Mouse (Mus musculus) cerebellum, postnatal 25 days (tissue): ENCODE measurements around the gene Olfr1471.
"Not testable (repeated sequence)": the region's sequence is repeated elsewhere in the genome, so short reads cannot be mapped to it uniquely, and the experiment has no call there.

Source experiments
- DNase-seq, 2 experiments: peaks; one replicate each; pipeline ENCODE4 v3.0.0; 2021; ENCODE audit warnings: mixed read lengths in 2 of 2

Gene Olfr1471

DNA sequence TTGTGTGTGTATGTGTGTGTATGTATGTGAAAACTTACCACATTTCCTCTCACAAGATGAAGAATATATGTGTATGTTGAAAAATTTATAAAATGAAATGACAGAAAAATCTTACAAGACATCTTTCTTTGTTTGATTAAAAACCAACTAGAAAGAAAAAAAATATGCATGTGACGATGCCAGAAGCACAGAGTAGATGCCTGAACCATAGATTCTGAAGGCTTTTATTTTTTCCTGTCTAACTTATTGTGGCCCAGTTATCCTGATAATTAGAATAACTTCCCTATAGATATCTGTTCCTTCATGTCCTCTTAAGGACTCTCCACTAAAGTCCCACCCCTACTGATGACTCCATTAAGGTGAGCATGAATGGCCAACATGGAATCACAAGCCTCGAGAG lies at the start of gene Olfr1471:
Olfr1471 (plus strand) TSS at position 301 of the 400 bp plus-strand sequence.
- not testable (repeated sequence) for DNase-seq

DNA sequence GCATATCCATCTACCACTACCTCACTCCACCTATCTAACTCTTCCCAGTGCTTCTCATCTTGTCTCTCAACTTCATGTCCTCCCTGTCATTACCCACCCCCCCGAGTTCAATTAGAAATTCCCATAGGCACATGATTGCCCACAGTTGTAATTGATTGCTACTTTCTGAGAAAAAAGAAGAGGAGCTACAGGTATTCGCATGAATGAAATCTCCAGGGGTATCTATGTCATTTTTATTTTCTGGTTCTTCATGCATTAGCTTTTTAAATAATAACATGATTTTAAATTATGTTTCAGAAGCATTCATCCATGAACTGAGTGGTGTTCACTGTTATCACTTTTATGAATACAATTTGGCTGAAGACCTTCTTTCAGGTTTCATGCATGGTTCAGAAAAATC lies 35.7 kb upstream of the Olfr1471 start, which contains the start of gene Olfr1469:
Olfr1469 (plus strand) TSS at position 301 of the 400 bp plus-strand sequence.
- no peak for DNase-seq

DNA sequence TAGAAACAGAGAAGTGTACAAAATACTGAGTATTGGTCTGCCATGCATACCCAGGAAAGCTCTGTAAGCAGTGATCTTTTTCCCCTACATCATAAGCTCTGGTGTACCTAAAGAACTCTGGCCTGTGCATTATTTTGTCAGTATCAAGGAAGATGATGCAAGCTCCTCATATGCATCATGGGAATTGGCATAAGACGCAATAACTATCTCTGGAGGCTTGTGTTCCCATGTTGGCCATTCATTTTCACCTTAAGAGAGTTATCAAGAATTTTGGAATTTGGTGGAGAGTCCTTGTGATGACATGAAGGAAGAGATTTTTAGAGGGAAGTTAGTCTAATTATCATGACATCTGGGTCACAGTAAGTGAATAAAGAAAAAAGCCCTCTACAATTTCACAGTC lies 12.8 kb downstream of the Olfr1471 start, which contains the start of gene Olfr1472:
Olfr1472 (minus strand) TSS at position 101 of the 400 bp plus-strand sequence.
- no peak for DNase-seq

DNA sequence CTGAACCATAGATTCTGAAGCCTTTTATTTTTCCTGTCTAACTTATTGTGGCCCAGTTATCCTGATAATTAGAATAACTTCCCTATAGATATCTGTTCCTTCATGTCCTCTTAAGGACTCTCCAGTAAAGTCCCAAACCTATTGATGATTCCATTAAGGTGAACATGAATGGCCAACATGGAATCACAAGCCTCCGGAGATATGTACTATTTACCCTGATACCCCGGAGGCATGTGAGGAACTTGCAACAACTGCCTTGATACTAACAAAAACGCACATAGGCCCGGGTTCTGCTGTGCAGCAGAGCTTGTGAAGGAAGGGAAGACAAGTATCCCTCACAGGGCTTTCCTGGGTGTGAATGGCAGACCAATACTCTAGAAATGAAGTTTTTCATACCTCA lies 26.1 kb downstream of the Olfr1471 start, which contains the start of gene Olfr1474:
Olfr1474 (plus strand) TSS at position 301 of the 400 bp plus-strand sequence.
- not testable (repeated sequence) for DNase-seq

DNA sequence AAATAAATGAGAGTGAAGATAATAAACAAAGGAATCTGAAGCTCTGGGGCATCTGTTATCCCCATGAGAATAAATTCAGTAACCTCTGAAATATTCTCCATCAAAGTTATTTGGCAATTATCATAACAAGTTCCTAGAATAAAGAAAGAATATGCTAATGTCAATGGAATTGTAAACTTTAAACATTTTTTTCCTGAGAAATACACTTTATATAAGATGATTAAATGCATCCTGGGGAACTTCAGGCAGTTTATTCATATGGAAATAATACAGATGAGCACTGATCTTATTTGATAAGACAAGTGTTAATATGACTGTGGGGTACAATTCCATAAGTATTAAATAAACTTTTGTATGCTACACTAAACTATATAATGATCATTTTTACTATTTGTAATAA lies 36.9 kb downstream of the Olfr1471 start, which contains the start of gene Olfr1475:
Olfr1475 (minus strand) TSS at position 101 of the 400 bp plus-strand sequence.
- DNase-seq: no peak

DNA sequence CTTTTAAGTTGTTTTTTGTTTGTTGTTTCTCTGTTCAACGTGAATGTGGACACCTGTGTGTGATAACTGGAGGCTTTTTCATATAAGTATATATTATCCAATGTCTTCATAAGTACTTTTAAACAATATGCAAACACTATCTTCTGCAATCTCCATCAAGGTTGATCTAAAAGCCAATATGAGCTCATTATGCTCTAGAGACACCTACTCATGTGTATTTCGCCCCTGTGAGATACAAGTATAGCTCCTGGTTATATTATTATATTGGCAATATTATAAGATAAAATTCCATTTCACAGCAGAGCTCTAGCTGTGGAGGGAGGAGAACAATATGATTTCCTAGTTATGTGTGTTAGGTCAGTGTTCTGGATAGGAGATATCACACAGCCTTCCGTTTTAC lies 57.0 kb downstream of the Olfr1471 start, which contains the start of gene Olfr1477:
Olfr1477 (plus strand) TSS at position 301 of the 400 bp plus-strand sequence.
- DNase-seq: no peak
